Mouse (Mus musculus) adrenal gland, postnatal 36 days (tissue): ENCODE measurements around the gene Aspg. TPM values are rescaled to one million over a fixed set of nuclear protein-coding genes. Genes with fewer than 3 reads are reported as not detected.

ENCODE experiments used
- DNase-seq, 2 experiments: peaks; one replicate each; pipeline ENCODE4 v3.0.0; 2021; ENCODE audit warnings: mixed read lengths in 1 of 2
- total RNA-seq, 2 experiments: library from RNA; stranded (reverse); gene quantifications; 2 replicates each; pipeline ENCODE4 v1.2.3; 2021

Aspg gene
- total RNA-seq, 2 experiments from 2014 or later, result 23.9 to 38.3 TPM

DNA sequence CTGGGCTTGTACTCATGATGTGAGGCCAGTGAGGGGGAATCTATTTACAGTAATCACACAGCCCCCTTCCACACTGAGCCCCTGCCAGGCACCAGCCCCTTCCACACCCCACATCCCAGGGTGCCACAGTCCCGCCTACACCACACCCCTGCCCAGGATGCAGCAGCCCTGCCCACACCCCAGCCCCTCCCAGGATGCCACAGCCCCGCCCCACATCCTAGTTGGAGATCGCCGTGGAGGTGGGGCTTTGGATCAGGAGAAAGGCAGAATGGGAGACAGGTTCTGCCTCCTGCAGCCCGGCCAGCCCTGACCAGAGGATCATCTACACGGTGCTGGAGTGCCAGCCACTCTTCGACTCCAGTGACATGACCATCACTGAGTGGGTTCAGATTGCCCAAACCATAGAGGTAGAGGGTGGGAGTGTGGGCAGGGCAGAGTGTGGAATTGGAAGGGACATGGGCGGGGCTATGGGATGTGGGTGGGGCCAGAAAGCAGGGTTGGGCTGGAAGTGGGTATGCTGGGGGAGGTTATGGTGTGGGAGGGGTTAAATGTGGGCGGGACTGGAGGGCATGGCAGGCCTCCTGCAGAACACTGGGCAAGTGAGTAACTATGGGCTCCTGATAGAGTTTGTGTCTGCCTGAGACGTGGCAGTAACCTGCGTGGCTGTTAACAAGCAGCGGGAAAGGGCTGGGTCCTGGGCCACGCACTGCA lies 6.4 kb downstream of the Aspg start:
- no peak for DNase-seq

DNA sequence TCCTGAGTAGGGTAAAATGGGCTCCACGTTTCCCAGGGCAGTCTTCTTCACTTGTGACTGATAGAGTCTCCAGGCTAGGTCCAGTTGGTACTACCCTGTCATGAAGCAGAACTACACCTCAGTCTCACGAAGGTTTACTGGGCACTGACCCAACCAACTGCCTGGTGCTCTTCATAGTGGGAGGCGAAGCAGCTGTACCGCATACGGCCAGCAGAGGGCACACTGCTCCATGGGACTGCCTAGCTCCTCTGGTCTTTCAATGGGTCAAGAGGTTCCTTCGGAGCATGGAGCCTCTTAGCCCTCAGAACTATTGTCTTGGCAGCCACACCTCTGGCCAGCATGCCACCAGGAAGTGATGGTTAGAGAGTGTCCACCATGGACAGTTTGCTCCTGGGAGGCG lies 7.2 kb downstream of the Aspg start:
- peak; percentile 88 to 92 for DNase-seq

- no peak for DNase-seq
These were observed 10.5 kb downstream of the Aspg start for GRCm38 (mm10) chr12:112117006-112117405.

- DNase-seq, result no peak
These were observed 11.2 kb downstream of the Aspg start for GRCm38 (mm10) chr12:112117649-112118048.

DNA sequence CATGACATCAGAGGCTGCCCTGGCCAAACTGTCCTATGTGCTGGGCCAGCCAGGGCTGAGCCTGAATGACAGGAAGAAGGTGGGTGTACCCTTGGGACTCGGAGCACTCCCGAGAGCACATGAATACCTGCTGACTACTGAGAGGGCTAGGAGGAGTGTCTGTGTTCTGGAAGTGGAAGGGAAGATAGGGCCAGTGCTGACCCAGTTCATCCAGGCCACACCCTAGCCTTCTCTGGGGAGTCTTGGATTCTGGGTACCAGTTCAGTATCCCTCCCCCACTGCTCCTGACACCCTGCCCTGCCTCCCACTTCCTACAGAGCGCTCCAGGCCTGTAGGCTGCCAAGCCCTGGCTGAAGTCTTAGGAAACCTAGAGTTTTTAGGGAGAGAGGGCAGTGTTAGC lies 14.7 kb downstream of the Aspg start:
- DNase-seq, result peak in 1 of 2 experiments; percentile 54

GRCm38 (mm10) chr12:112125903-112126302 lies 19.4 kb downstream of the Aspg start:
- DNase-seq, result no peak

DNA sequence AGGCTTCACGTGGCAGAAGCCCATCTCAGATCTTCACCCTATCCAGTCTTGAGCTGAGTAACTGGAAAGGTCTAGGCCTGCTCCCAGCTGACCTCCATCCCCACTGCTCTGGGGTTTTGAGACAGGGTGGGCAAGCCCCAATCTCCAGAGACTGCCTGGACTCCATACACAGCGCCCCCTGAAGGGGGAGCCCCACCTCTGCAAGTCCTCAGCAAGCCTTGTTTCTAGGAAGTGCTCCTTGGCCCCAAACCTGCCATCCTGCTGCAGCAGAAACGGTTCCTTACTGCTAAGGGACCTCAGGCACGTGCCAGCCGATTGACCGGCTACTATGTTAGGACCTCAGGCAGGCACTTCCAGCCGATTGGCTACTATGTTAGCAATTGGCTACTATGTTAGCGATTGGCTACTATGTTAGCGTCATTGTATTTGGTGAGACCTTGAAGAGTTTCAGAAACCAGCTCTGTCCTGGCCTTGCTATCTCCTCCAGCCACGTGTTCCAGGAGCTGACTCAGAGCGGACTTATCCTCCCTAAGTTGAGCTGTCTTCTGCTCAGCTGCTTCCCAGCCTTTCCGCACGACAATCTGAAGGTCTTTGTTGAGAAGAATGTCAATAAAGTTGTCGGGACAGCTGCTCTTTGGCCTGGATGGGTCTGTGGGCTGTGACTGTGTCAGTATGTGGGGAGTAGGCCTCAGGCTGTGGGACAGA lies 20.6 kb downstream of the Aspg start:
- peak; percentile 66 to 75 for DNase-seq

DNA sequence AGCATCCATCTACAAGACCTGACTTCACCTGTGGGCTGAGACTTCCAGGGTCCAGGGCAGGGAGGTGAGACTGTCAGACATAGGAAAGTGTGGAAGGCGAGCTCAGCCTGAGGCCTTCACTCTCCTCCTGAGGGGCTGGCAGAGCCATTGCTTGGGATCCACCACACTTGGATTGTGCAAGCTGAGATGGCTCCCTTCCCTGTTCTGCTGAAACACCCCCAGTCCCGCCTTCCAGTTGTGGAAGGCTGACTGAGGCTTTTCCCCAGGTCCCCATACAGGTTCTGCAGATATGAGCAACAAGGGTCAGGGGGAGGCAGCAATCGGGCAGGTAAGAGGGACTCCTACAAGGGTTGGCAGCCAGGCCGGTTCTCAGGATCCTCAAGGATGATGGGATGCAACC lies 22.0 kb downstream of the Aspg start:
- peak; percentile 40 to 43 for DNase-seq

DNA sequence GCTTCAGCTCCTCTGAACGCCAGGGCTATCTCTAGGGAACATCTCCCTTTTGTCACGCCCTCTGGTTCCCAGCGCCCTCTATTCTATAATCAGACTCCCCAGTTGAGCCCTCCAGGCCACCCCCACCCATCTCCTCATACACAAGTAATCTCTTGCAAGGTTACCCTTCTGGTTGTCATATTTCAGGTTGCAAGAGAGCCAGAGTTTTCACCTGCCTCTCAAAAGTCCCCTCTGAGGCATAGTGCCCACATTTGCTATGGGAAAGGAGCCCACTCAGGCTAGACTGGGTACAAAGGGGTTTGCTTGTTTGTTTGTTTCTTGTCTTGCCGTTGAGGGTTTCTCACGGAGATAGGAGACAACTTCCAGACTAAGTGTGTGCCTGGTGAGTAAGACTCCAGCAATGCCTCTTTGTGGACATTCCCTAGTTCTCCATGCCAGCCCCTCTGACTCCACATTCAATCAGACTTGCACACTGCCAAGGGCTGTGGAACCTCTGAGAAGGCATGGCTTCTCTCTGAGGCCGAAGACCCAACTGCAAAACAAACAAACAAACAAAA lies 22.9 kb downstream of the Aspg start:
- no peak for DNase-seq

DNA sequence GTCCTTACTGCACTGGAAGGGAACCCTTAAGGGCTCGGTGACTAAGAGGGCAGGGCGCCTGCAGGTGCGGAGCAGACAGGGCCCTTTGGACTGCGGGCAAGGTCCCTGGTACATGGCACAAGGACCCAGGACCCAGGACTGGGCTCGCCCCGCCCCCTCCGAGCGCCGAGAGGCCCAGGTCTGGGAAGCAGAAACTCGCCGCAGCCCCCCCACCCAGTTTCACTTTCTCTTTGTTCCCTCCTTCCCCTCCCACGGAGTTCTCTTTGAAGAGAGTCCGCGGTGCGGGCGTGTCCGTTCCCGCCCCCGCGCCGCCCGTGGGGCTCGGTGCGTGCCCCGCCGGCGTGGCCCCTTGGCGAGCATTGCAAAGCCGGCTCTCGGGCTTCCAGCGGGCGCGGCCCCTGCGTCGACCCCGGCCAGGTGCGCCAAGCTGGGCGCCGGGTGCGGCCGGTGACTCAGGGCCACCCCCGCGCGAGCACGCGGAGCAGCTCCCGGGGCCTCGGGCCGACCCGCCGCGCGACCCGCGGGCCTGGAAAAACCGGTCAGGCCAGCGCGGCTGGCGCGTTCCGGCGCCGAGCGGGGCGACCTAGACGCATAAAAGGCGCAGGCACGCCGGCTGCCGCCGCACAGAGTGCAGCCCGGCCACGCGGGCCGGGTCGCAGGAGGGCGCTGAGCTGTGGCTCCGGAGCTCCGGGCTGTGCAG lies 23.8 kb downstream of the Aspg start:
- peak; percentile 69 to 87 for DNase-seq

DNA sequence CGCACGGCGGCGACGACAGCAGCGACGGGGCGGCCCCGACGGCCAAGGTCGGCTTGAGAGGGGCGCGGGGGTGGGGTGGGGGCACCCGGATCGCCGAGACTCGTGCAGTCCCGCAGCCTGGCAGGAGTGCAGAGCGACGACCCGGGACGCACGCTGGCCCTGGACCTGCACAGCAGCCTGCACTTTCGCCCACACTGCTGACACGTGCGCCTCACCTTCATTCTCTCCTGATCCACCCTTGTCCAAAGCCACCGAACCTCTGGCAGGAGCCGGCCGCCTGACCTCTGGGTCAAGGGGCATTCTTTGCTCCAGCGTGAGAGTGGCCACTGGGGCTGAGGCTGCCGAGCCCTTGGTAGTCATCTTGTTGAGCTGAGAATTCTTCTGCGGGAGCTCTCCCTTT lies 24.5 kb downstream of the Aspg start:
- DNase-seq, result no peak

DNA sequence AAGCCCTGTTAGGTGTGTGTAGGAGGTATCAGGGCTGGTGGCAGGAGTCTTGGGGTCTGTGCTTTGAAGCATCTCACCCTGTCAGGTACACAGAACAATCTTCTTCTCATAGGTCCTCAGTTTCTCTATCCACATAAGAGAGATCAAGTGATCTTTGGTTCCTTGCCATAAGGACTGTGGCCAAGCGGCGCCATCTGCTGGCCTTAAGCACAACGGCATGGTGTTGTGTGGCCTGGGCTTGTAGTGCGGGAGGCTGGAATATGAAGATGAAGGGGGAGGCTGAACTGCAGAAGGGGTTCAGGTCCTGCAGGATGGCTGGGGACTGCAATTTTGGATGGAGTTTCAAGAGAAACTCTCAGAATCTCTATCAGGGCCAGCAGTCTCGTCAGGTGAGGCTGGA lies 33.8 kb downstream of the Aspg start:
- DNase-seq, result peak; percentile 67 to 74

GRCm38 (mm10) chr12:112140745-112141144 lies 34.3 kb downstream of the Aspg start:
- DNase-seq, result no peak

DNA sequence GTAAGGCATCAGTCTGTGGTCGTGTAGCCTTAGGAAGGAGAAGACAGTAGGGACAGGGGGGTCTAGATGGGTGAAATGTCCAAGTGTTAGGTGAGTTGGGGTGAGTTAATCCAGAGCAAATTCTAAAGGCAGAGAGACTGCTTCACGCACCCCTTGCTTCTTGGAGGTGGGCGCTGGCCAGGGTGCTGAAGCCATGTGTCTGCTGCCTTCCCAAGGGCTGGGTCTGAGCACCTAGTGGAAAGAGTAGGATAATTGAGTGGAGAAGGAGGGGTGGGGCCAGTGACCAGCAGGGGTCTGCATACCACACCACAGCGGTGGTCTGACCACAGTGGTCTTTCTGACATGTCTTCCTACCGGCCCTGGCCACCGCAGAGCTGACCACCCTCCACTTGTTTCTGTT lies 34.8 kb downstream of the Aspg start:
- peak; percentile 80 to 84 for DNase-seq

GRCm38 (mm10) chr12:112143116-112143832 lies 36.8 kb downstream of the Aspg start:
- DNase-seq, result no peak

DNA sequence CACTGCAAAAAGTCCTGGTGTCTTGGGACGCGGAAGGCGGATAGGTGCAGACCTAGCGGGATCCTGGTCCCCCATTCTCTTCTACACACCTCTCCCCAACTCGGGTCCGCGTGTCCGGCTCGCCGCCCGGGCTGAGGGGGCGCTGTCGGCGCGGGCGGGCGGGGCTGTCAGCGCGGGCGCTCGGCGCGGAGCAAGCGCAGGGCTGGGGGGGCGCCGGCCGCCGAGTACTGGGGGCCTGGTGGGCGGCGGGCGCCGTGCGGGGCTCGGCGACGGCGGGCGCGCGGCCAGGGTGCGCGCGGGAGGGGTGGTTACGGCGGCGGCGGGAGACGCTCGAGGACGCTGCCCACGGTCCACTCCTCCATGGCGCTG lies 37.3 kb downstream of the Aspg start:
- no peak for DNase-seq

DNA sequence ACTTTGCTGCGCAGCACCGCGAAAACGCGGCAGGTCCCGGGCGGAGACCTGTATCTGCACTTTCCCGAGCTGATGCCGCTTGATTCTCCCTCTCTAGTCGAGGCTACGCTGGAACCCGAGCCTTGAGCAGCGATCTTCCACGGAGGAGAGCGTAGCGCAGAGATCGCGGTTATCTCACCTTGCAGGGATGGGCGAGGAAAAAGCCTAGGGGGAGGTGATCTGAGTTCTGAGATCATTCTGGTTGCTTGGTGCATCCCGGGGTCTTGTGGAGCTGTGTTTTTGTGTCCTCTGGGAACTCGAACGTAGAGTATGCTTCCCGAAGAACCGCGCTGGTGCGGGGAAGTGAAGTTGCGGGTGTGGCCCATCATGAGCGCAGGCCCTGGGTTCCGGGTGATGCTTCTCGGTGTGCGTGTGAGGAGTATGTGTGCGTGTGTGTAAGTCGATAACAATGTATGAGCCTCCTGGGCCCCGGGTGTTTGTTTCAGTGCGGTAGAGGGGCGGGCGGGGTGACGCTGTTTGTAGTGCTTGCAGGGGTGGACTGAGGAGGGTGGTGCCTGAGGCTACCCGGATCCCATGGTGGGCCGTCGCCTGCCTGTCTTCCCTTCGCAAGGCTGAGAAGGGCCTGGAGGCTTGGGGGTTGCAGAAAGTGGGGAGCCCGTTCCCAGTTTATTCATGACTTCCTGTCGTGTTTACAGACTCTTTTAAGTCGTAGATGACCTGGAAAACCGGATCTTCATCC lies 38.1 kb downstream of the Aspg start:
- DNase-seq, result no peak

GRCm38 (mm10) chr12:112145211-112145874 lies 38.9 kb downstream of the Aspg start:
- DNase-seq, result peak; percentile 90

DNA sequence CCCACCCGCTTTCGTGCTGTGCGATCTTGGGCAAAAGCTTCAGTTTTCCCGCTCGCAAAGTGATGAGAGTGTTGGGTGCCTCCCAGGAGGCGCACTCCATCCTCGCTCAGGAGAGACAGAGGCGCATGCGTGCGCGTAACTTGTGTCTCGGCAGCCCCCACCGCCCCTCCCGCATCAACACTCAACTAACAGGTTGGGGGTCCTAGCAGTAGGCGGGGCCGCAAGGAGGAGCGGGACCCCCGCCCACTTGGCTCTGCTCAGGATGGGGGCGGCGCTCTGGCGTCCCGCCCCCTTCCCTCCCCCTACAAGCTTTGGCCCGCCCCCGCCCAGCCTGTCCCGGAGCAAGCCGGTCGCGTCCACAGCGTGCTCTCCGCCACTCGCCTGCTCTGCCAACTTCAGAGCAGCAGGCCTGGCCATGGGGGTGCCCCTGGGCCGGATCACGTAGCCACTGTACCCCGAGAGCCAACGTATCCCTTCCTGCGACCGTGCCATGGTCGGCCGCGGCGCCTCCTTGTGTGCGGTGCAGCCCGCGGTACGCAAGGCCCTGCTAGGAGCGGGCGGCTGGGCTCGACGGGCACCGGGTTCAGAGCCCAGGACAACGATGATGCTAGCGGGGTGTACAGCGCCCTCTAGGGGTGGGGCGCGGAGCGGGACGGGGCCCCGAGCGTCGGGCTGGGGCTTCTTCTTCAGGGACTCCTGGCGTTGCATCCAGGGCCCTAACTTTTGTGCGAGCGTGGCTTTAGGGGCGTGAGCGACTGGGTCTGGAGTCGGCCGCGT lies 39.6 kb downstream of the Aspg start, which contains the start of gene Kif26a:
TSS of gene Kif26a (plus strand) at position 334 of the 777 bp plus-strand sequence.
- DNase-seq, result peak; percentile 64 to 75

GRCm38 (mm10) chr12:112147365-112147764 lies 40.9 kb downstream of the Aspg start:
- no peak for DNase-seq
